Comparison of ENCODE assay signal across 11 mouse cellular contexts in the genomic region with DNA sequence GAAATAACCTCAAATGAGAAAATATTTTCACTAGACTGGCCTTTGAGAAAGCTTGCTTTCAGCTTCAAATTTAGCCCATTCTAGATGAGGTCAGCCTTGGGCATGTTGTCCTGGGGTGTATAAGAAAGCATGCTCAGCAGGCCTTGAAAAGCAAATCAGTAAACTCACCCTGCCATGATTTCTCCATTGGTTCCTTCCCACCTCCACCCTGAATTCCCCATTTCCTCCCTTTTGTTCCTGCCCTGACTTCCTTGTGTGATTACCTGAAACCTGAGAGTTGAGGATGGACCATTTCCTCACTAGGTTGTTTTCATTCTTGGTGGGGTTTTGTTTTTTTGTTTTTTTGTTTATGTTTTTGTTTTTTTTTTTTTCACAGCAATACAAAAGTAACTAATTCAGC.
"Had no signal": no experiment of that assay in that cellular context is flagged by ENCODE, and none has a peak within 500 bp of the region (broad histone marks: within the 10 kb centered on the region; RNA-seq: fewer than 3 reads in every experiment).

No protein-coding gene starts in this region.

- DNase-seq: gastrocnemius, postnatal 14 days; heart, adult 18-20 months; heart, postnatal 10 days; heart, postnatal 4 days; kidney, adult 18-20 months; kidney, adult 8-10 months; kidney, postnatal 10 days; kidney, postnatal 25 days; kidney, postnatal 4 days; liver; liver, embryonic 13.5 days had no signal
